Mouse (Mus musculus) B cell, adult 2 months (primary cell): ENCODE results near the gene Zfp366.

ENCODE experiments used
- DNase-seq, 2 experiments: peaks; one replicate each; pipeline ENCODE4 v3.0.0; 2022

Zfp366 gene

DNA sequence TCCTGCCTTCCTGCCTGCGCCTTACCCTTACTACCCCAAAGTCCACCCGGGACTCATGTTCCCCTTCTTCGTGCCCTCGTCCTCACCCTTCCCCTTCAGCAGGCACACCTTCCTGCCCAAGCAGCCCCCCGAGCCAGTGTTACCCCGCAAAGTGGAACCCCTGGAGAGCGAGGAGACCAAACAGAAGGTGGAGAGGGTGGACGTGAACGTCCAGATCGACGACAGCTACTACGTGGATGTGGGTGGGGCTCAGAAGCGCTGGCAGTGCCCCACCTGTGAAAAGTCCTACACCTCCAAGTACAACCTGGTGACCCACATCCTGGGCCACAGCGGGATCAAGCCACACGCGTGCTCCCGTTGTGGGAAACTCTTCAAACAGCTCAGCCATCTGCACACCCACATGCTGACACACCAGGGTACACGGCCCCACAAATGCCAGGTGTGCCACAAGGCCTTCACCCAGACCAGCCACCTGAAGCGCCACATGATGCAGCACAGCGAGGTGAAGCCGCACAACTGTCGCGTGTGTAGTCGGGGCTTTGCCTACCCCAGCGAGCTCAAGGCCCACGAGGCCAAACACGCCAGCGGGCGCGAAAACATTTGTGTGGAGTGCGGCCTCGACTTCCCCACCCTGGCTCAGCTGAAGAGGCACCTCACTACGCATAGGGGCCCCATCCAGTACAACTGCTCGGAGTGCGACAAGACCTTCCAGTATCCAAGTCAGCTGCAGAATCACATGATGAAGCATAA, 44.4 kb downstream of the Zfp366 start:
- no peak for DNase-seq

DNA sequence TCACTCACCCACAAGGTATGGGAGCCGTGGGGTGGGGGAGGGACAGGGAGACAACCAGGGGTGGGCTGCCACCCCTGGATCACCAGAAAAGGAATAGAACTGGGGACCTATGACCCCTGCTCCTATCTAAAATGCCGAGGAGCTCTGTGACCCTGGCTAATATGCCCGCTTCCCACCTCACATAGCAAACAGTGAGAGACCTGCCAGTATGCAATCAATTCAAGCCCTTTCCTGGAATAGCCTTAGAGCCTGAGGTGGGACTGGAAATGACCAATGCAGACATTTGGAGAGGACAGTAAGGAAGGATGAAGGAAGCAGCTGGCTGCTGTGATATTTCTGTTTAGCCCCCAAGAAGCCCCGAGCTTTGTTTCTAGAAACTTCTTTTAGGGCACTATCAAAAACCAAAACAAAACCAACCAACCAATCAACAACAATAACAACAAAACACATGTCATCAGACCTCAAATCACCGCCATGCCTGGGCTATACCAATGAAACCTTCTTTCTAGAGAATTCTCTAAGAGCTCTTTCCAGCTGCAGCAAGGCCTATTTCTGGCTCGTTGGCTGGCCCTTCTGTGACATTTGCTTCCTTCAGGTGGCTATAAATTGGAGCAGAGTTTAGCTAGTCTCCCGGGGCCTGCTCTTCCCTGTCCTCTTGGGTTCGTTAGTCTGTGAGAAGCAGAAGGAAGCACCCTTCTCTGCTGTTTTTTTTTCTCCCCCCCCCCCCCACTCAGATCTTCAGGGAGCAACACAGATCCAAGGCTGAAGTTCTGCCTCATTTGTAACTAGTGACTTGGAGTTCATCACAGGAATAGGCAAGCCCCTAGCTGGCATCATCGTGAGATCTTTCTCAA, 45.2 kb downstream of the Zfp366 start:
- no peak for DNase-seq

DNA sequence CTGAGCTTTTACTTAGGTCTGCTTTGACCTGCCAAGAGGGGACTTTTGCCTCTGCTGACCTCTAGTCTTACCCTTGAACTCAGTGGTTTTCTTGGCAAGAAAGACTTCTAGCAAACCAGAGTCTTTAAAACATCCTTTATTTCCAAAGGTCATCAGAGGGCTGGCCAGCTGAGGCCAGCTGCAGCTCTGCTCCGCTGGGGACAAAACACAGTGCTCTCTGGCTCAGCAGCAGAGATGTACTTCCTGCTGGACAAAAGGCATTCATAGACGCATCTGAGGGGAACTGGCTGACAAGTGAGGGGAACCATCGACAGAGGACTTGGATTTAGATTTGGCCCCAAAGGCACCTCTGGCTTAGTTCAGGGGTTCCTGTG, 45.9 kb downstream of the Zfp366 start:
- DNase-seq = no peak

DNA sequence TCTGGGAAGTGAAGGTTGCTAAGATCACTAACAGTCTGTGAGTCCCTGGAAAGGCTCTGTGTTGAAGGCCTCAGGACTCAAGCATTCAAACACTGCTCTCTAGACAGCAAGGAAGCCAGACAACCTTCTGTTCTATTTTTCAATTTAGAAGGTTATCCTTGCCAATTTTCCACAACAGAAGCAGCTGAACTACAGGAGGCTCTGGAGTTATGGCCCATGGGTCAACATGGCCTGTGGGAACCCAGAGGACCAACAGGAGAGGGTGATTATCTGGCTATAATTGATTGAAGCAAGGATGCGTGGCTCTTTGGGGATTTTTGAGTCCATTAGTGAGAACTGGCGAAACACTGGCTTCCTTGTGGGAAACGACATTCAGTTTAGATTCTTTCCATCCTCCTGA, 48.7 kb downstream of the Zfp366 start:
- DNase-seq = no peak

DNA sequence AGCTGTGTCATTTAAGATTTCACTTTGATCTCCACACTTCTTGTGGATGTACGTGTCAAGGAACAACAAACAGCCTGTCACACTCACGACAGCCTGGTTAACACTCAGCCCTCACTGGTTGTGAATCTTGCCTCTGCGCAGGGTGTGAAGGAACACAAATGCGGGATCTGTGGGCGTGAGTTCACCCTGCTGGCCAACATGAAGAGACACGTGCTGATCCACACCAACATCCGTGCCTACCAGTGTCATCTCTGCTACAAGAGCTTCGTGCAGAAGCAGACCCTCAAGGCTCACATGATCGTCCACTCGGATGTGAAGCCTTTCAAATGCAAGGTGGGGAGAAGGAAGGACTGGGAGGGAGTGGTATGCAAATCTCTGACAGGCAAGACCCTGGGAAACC, 49.3 kb downstream of the Zfp366 start:
- no peak for DNase-seq

DNA sequence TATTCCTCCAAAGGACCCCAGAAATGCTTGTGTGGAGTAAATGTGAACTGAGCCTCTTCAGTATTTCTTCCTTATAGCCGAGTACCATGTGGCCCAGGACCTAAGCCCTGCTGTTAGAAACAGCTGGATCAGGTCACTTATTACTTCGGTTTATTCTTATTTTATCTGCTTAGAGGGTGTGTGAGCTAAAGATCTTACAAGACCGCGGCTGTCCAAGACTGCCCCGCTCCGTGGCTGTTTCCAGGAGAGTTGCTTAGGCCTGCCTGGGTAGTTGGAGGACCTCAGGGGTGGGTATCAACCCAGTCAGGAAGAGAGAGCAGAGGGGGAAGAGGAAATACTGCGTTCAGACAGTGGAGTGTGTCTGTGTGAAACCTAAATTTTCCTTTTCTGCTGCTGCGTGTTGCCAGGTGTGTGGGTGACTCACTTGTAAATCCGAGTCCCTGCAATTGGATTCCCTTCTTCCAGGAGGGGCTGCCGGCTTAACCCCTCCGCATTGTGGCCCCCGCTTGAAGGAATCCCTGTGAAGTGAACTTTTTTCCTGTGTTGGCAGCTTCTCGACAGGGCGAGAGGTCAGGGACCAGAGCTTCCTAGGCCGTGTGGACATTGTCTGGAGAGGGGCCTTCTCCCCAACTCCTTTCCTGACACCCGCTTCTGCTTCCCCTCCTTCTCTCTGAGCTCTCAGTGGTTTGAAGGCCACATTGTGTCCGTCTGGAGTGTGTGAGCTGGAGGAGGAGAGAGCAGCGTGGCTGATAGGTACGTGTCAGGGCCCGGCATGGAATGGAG, 51.0 kb downstream of the Zfp366 start:
- DNase-seq = no peak

DNA sequence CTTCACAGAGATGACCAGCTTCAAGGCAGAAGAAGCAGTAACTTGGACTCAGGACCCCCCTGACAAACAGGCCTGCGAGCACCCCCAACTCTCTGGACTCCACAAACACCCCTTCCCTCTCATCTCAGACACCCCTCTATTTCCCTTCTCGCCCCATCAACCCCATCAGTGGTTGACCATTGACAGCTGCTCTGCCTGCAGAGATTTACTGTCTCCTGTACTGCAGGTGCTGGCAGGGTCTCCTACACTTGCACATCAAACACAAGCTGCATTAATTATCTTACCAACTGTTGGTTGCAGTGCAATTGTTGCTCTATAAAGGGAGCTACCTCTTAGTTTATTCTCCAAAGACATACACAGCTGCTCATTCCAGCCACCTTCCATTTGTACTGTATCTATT, 51.6 kb downstream of the Zfp366 start:
- no peak for DNase-seq

DNA sequence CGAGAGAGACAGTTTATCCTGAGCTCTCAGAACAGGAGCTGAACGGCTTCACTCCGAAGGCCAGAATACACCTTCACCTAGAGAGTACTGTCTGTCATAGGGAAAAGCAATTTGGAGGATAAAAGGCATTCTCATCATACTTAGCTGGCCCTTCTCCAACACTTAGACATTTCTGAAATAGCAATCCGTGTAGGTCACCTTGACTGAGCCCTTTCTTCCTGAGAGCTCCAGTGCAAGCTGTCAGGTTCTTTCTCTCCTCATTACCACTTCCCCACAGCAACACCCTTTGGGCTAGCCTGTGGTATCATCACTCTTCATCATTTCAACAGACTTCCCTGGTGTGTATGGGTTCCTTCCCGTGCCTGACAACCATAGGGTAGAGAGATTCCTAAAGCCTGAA, 52.5 kb downstream of the Zfp366 start:
- DNase-seq = no peak

DNA sequence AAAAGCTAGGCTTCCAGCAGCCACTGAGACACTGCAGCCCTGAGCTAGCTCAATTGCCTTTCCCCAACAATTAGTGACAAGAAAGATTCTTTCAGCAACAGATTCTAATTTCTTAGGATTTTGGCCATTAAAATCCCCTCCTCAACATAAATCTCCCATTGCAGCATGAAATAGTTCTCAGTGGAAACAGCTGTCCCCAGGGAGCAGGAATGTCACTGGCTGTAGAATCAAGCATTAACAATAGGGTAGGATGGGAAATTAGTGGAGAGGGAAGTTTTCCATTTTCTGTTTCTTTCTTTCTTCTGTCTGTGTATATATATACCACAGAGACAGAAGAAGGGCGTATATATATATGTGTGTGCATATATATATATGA, 53.2 kb downstream of the Zfp366 start:
- no peak for DNase-seq

DNA sequence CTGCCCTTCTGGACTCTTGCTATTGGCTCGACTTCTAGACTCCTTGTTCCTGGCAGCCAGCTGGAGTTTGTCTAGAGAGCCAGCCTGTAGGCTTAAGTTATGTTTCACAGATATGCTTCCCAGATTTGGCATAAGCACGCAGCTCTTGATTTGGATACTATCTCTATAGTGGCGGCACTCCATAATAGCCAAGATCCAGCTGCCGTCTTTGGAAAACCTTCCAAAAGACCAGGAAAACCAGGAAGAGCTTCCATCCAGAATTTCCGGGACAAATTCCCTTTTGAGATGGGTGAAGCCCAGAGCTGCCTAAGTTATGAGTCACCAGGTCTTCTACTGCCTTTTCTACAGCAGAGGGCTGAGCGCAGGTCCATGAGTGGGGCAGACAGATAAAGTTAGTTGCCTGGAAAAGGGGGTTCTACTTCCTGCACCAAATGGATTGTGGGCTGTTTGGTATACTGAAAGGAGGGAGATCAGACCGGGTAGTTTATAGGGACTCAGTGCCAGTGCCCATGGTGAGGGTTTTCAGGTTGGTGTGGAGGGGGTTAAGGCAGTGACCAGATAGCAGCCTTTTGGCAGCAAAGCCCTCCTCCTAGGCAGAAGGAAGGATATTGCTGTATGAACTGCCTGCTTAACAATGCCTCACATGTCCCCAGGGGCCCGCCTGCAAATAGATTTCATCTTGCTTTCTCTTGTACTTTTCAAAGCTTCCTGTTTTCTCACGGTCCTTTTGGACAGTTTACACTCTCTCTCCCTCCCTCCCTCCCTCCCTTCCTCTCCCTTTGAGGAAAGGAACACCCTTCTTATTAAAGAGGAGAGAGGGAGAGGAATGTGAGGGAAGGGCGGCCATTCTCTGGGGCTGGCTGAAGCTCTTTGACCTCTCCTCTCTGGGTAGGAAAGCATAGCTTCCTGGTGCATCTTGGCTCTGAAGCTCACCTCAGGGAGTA, 53.9 kb downstream of the Zfp366 start:
- peak; percentile 5 to 27 for DNase-seq

DNA sequence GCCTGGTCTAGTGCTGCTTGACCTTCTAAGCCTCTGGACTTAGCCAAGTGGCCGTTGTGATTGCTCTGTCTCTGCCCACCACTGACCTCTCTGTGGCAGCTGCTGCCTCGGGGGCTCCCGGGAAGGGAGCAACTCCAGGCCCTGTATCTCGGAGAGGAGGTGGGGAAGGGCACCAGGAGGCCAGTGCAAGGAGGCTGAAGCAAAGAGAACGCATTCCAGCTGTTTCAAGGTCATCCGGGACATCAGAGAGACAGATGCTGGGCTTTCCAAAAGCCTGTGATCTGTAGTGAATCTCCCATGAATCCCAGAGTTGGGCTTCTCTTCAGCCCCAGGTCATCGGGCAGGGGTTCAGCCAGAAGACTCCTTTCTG, 54.5 kb downstream of the Zfp366 start:
- no peak for DNase-seq

DNA sequence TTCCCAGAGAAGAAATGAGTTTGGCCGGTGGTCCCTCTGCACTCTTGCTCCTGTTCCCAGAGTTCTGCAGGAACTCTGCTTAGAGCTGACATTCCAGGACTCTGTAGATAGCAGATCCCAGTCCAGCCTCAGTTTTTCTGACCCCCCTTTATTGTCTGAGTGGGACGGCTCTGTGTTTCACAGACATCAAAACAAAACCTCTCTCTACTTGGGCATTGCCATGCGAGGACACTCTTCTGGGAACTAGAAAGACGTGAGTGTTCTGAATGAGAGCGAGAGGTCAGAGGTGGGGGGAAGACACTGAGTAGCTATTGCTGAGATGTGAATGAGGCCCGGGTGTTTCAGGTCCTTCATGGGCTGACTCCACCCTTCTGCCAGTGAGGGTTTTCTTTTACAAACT, 55.1 kb downstream of the Zfp366 start:
- DNase-seq = no peak

DNA sequence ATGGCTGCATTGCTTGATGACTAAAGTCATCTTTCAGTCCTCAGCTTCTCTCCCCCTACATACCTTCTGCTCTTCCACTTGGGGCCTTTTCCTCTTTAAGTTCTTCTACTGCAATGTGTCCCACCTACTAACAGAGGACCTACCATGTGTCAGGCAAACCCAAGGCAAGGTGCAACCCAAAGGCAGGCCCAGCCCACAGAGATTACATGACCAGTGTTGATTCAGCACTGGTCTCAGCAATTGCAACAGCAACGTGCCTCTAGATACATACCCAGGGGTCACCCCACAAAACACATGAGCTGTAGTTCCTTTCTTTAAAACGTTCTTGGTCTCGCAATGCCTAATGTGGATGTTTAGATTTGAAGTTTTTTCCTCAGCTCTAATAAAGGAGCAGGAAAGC, 57.4 kb downstream of the Zfp366 start:
- DNase-seq = no peak

DNA sequence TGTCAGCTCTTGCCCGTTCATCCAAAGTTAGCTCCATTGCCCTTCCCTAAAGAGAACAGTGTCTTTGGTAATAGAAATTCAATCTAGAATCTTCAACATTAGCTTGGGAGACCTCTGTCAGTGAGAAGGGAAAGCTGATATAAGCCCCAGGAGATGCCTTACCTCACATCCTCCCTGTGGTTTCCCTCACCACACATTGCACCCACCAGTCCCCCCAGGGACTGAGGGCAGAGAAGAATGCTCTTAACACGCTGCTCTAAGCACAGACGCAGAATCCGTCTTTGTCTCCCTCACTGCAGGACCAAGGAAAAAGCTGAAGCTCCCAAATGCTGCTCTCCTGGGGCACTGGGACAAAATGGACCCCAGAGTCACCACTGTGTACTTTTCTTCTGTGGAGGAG, 58.3 kb downstream of the Zfp366 start:
- peak; percentile 44 to 63 for DNase-seq

DNA sequence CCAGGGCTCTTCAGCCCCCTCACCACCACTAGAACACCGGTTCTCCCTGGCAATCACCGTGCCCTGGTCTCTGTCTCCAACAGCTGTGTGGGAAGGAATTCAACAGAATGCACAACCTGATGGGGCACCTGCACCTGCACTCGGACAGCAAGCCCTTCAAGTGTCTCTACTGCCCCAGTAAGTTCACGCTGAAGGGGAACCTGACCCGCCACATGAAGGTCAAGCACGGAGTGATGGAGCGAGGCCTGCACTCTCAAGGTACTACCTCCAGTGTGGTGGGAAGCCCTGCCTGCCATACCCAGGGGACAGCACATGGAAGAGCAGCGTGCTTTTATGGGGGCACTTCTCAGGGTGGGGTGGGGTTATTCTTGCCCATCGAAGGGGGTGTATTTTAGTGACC, 59.2 kb downstream of the Zfp366 start:
- no peak for DNase-seq

DNA sequence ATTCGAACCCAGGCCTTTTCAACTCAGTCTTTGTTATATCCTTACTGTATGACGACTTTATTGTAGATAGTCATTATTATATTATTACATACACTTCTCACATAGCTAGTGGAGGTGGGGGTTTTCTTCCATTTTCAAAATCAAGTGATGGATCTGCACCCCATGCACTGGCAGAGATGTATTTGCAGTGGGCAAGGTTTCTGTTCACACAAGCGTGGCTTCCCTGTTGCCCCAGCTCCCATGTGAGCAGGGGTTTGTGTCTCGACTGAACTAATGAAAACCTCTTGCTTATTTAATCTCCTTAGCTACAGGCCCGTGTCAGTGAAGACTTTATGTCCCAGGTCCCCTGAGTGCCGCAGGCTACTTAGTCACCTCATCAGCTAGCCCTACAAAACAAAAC, 59.8 kb downstream of the Zfp366 start:
- no peak for DNase-seq

DNA sequence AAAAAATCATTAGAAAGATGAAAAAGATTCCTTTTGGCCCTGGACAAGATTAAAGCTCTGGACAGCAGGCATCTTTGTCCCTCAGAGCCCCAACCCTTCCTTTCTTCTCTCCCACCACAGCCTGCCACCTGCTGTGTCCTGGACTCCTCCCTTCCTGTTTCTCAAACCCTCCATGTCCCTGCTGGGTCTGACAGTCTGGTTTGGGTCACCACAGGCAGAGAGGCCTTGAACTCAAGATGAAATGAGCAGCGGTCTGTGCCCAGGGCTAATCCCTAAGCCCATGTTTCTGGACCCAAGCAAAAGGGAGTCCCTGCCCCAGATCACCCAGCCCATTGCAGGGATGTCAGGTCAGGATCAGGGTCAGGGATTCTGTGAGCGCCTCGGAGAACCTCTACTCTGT, 60.3 kb downstream of the Zfp366 start:
- DNase-seq = no peak

DNA sequence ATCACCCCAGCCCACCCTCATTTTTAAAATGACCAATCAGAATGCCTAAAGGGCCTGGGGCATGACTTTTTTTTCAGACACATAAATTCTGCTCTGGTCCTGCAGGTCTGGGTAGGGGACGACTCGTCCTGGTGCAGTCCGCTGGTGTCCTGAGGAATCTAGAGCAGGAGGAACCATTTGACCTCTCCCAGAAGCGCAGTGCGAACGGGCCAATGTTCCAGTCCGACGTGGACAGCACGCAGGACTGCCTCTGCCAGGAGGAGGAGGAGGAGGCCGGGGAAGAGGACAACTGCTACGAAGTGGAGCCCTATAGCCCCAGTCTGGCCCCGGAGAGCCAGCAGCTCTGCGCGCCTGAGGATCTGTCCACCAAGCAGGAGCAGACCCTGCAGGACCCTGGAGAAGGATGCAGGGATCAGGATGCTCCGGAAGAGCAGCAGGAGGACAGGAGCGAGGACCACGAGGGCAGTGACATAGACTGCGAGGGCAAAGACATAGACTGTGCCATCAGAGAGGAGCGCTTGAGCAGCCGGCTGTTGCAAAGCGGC, 61.4 kb downstream of the Zfp366 start:
- no peak for DNase-seq

DNA sequence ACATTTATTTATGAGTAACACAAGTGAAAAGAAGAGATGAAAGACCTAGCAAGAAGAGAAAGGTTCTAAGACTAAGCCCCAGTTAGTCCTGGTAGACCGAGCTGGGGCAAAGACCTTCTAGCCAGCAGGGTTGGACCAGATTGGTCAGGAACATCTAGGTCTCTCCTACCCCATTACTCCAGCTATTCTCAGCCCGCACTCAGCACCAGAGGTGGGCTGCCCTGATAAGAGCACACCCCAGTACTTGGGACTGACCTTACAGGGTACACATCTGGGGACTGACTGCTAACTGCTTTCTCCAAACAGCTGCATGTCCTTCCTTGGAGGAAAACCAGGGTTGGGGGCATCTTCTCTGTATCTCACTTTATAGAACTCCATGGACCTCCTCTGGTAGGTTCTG, 66.2 kb downstream of the Zfp366 start:
- DNase-seq = no peak

DNA sequence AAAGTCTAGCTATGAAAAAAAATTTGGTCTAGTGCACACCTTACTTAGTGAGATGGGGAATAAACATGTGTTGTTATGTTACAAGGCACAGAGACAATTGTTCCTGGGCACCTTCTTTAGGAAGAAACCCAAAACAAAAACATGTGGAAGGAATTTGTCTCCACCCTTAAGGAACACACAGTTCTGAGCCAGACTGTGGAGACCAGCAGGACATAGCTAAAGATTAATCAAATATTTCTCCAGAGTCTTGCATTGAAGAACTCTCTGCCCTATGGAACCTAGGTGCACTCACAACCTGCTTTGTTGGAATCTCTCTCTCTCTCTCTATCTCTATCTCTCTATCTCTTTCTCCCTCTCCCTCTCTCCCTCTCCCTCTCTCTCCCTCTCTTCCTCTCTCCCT, 69.6 kb downstream of the Zfp366 start:
- no peak for DNase-seq

DNA sequence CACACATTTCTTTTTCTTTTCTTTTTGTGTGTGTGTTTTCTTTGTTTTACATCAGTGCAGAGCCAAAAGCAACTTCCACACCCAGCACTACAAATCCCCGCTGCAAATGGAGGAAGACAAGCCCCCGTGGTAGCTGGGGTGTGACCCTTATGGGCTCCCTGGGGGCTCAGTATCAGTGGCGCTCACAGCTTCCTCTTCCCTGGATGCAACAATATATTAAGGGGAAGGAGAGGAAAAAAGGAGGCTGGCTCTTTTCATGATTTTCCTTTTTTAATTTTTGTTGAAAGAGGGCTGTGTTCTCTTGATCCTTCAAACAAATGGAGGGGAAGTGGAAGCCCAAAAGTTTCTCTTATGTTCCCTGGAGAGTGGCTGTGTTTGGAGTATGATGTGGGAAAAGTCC, 70.2 kb downstream of the Zfp366 start:
- DNase-seq = no peak

DNA sequence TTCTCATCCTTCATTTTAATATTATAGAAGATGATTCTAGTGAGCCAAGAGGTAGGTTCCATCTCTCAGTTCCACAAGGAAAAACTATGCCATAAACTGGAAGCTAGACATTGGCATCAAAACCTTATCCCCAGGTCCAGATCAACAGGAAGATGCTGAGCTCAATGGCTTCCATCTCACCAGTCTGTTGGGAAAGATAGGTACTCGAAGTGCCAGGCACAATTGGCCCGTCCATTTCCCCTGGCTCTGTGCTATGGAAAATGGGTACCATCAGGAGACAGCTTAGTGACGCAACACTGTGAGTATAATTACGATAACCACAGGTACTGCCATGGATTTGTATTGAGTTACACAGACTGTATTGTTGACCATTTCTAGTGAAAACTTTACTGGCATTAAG, 72.3 kb downstream of the Zfp366 start:
- DNase-seq = no peak
